Mouse (Mus musculus) gastrocnemius, adult 2 months (tissue): Measurements from ENCODE around the gene Paqr9. TPM values are rescaled to one million over a fixed set of nuclear protein-coding genes. Genes with fewer than 3 reads are reported as not detected.
A peak's percentile ranks its signal among the peaks of the same experiment; 100 is the strongest.

Experiments used
- DNase-seq: peaks from one replicate; pipeline ENCODE4 v3.0.0; 2022
- H3K27ac ChIP-seq: fragments of 200-600 bp; 2 replicates; pipeline ENCODE4 v1.8.1; 2022; ENCODE audit warnings: mild to moderate bottlenecking
- H3K4me3 ChIP-seq: fragments of 200-600 bp; 2 replicates; pipeline ENCODE4 v1.8.1; 2022; ENCODE audit warnings: mild to moderate bottlenecking, moderate library complexity
- CTCF ChIP-seq: fragments of 200-600 bp; IDR thresholded peaks from 2 replicates; pipeline ENCODE4 v1.8.1; 2022; ENCODE audit warnings: antibody characterized with exemption, mild to moderate bottlenecking, moderate library complexity
- intact Hi-C: fragments of 180-260 bp; cut with DNase I; formaldehyde crosslinking; loops from one replicate; pipeline ENCODE4 v1.15.1; 2025
- total RNA-seq, 2 experiments: library from RNA; stranded (reverse); gene quantifications; 2 replicates each; pipeline ENCODE4 v1.2.3; 2021

The Paqr9 gene
- total RNA-seq, 2 experiments from 2014 or later: 1.9 to 5.0 TPM

DNA sequence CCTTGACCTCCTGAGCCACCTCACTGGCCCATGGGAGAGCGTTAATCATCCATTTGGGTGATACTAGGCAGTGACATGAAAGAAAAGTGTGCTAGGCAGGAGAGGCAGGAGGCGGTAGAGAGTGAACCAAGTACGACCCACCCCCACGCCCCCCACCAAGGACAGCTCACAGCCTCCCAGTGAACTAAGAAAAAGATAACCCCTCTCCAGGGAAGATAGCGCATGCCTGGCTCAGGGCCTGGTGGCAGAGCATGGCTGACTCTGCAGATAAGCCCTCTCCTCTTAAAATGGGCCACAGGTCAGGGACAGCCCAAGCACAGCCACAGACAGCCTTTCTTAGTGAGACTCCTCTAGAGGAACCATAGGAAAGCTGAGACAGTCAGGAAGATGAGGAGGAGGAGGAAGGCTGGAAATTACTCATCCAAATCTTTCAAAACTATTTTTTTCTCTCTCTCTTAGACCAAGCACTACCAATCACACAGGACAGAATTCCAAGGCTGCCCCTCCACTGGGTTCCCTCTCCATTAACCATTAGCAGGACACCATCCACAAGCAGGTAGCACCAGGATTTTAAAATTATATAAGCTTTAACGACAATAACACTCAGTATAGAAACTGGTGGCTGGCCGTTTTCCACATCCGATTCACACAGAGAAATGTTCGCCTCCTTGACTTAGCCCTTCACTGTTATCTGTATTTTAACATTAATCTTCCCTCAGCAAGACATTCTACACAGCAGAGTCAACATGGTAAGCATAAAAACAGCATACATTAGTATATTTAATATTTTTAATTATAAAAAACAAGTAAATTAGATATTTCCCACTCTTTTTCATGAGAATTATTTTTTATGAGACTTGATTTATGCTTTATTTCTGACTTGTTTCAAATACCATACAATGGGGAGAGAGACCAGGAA lies 8.3 kb upstream of the Paqr9 start:
- TF ChIP-seq CTCF: no peak
- no peak overlapping the region for H3K4me3 ChIP-seq
- no peak overlapping the region for H3K27ac ChIP-seq
- intact Hi-C loops: no loop called here
- no peak for DNase-seq

DNA sequence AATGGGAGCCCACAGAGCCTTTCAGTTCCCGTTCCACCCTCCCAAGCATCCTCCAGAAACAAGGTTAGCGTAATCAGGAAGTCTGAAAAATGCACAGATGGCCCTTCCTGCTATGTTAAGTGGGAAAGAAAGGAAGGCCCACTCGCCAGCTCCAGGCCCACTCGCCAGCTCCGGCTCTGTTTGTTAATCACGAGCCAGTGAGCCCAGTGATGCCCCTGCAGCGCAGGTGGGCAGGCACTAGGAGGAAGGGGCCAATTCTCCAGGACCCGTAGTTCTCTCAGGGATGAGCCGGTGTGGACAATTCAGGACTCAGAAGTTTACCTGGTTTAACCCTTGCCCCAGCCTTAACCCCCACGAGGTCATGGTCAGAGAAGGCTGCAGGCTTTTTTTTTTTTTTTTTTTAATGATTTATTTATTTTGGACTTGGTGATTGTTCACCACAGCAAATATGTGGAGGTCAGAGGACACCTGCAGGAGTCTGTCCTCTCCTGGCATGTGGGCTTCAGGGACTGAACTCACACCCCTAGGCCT lies 7.2 kb upstream of the Paqr9 start:
- no peak for TF ChIP-seq CTCF
- intact Hi-C loops: no loop called here
- DNase-seq: no peak
- Histone ChIP-seq H3K4me3 (no peak overlapping the region), H3K27ac (no peak overlapping the region)

DNA sequence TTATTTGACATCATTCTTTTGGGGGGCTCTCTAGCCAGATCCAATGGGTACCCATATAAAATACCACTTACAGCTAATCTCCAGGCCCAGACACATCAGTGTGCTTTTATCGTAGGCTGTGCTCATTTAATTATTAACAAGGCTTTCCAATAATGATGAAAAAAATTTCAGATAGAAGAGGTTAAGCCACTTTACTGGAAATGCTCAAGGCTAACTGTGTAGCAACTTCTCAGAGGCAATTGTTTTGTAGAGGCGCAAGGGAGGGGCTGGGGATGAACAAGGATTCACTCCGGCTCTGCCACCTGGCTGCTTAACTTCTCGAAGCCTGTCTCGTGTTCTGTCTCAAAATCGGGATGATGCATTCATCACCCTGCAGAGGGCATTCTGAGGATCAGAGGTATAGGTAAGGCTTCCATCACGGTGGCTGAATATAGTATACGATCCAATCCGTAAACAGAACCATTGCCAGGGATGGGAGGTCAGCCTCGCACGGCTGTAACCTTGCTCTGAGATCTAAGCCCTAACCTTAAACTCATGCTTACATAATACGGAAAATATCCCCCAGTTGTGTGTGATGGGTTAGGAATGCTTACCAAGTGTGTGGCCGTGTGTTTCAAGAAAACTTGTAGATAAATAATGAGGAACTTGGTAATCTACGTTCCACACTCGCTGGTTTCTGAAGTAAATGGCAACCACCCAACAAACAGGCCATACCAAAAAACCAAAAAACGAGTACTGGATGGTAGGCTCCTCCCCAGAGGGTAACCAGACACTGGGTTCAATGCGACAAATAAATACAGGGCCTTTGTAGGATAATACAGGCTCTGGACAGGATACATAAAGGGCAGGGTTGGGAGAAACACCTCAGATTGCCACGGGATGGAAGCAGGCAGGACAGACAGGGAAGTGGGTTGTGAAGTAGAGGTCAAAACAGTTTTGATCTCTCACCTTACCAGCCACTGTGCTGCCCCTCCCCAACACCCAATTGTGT lies 4.9 kb upstream of the Paqr9 start:
- H3K27ac ChIP-seq: no peak overlapping the region

GRCm38 (mm10) chr9:95555233-95555740 lies 4.2 kb upstream of the Paqr9 start:
- H3K27ac ChIP-seq: no peak overlapping the region
- no peak for TF ChIP-seq CTCF
- intact Hi-C loops: no loop called here
- H3K4me3 ChIP-seq: no peak overlapping the region
- DNase-seq: no peak

More for the DNA sequence above, 4.9 kb upstream of the Paqr9 start:
- TF ChIP-seq CTCF: no peak
- intact Hi-C loops: no loop called here
- H3K4me3 ChIP-seq: no peak overlapping the region
- no peak for DNase-seq

DNA sequence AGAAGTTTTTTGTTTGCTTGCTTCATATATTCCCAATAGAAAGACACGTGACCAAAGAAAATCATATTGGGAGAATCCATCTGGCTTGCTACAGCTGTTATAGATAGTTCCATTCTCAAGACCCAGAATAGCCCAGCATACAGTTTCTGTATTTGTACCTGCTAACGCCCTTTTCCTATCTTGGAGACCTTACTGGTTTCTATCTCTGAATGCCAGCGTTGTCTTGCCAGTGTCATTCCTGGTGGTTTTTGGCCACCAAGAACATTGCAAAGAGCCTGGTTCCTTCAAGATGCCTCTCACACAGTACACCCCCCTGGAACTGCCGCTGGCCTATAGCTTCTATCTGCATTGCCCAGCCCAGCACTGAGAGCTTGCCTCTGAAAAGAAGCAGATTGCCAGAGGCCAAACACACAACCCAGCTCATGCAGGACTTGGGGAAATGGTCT lies 3.4 kb upstream of the Paqr9 start:
- DNase-seq: no peak
- no peak for TF ChIP-seq CTCF
- intact Hi-C loops: no loop called here
- Histone ChIP-seq H3K27ac (no peak overlapping the region), H3K4me3 (no peak overlapping the region)

GRCm38 (mm10) chr9:95557722-95558121 lies 1.7 kb upstream of the Paqr9 start:
- intact Hi-C loops: no loop called here
- Histone ChIP-seq H3K27ac (no peak overlapping the region), H3K4me3 (no peak overlapping the region)
- DNase-seq: no peak
- TF ChIP-seq CTCF: no peak

DNA sequence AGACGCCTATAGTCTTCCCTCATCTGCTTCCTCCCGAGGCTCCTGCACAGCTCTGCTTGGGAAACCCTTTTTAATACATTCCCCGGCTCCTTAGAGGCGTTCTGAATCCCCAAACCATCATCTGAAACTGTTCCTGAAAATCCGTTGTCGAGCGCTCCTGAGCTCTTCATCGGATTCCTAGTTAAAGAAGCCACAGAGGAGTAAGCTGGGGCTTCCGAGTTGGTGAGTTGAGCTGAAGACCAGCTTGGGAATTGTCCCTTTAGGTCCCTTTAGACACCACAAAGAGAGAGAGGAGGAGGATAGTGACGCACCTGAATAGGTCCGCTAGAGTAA lies 765 bp upstream of the Paqr9 start:
- Histone ChIP-seq H3K4me3 (peak overlapping the region; percentile 75), H3K27ac (no peak overlapping the region)
- DNase-seq: no peak
- intact Hi-C loops: no loop called here
- TF ChIP-seq CTCF: no peak

- peak; percentile 35 for DNase-seq
- Histone ChIP-seq H3K4me3 (peak overlapping the region; percentile 75), H3K27ac (peak overlapping the region; percentile 53)
- TF ChIP-seq CTCF: no peak
- intact Hi-C loops: no loop called here
Measured at GRCm38 (mm10) chr9:95559936-95560735, 679 bp downstream of the Paqr9 start.

GRCm38 (mm10) chr9:95564047-95564446 lies 4.6 kb downstream of the Paqr9 start:
- DNase-seq: no peak
- H3K4me3 ChIP-seq: peak overlapping the region; percentile 60
- H3K27ac ChIP-seq: peak overlapping the region; percentile 85
- no peak for TF ChIP-seq CTCF
- intact Hi-C loops: no loop called here

DNA sequence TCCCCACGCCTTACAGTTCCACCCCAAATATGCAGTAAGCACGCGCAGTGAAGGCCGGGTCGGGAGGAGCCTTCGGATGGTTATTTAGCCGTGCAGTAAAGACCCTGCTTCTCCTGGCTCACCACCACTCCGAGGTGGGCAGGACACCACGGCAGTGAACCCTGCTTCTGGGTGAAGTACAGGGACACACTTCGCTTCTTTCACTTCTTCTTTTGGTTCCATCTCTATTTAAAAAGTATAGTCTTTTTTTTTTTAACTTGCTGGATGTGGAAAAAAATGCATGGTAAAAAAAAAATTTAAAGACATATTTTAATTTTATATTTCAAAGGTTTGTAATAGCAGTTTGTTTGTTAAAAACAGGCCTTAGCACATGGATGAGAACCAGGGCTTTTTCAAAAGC lies 6.9 kb downstream of the Paqr9 start:
- no peak overlapping the region for H3K27ac ChIP-seq
- intact Hi-C loops: no loop called here
- TF ChIP-seq CTCF: no peak
- no peak overlapping the region for H3K4me3 ChIP-seq
- no peak for DNase-seq

- no peak for DNase-seq
- intact Hi-C loops: no loop called here
- no peak overlapping the region for H3K4me3 ChIP-seq
- H3K27ac ChIP-seq: no peak overlapping the region
- TF ChIP-seq CTCF: no peak
Measured at GRCm38 (mm10) chr9:95566931-95567330, 7.5 kb downstream of the Paqr9 start.

- DNase-seq: no peak
- TF ChIP-seq CTCF: no peak
- intact Hi-C loops: no loop called here
- Histone ChIP-seq H3K27ac (no peak overlapping the region), H3K4me3 (no peak overlapping the region)
Measured at GRCm38 (mm10) chr9:95569249-95569648, 9.8 kb downstream of the Paqr9 start.
